Mouse (Mus musculus) kidney, adult 2 months (tissue): Measurements from ENCODE around the gene Snx33. TPM values are rescaled to one million over a fixed set of nuclear protein-coding genes. Genes with fewer than 3 reads are reported as not detected.

Source experiments
- DNase-seq: peaks from one replicate; pipeline ENCODE4 v3.0.0; 2021
- H3K27ac ChIP-seq: fragments of 200-500 bp; 2 replicates; pipeline ENCODE4 v1.5.1; 2012; ENCODE audit warnings: low read depth, low read length, control low read depth, inconsistent platforms; ENCODE audit not compliant: insufficient read depth
- H3K27me3 ChIP-seq: fragments of 200-500 bp; replicated peaks from 2 replicates; pipeline ENCODE4 v1.6.1; 2012; ENCODE audit warnings: mild to moderate bottlenecking, moderate library complexity, low read length, inconsistent platforms; ENCODE audit not compliant: control insufficient read depth, insufficient read depth
- H3K36me3 ChIP-seq: fragments of 200-500 bp; 2 replicates; pipeline ENCODE4 v1.6.1; 2012; ENCODE audit warnings: mild to moderate bottlenecking, moderate library complexity, low read length, inconsistent platforms; ENCODE audit not compliant: control insufficient read depth, insufficient read depth
- H3K4me1 ChIP-seq: fragments of 200-500 bp; 2 replicates; pipeline ENCODE4 v1.6.1; 2011; ENCODE audit warnings: low read length; ENCODE audit not compliant: control insufficient read depth, insufficient read depth
- H3K4me3 ChIP-seq: fragments of 200-500 bp; 2 replicates; pipeline ENCODE4 v1.5.1; 2011; ENCODE audit warnings: mild to moderate bottlenecking, low read depth, low read length, control low read depth; ENCODE audit not compliant: insufficient read depth
- CTCF ChIP-seq: fragments of 200-500 bp; conservative IDR thresholded peaks from 2 replicates; pipeline ENCODE4 v1.5.1; 2011; ENCODE audit warnings: low read depth, mild to moderate bottlenecking, control low read depth, low read length, moderate library complexity, mixed read lengths; ENCODE audit not compliant: insufficient read depth, insufficient read length
- POLR2A ChIP-seq: fragments of 200-500 bp; IDR thresholded peaks from one replicate; pipeline ENCODE4 v1.6.1; 2011; ENCODE audit warnings: low read depth, low read length, control low read depth
- WGBS: fragments of 180-500 bp; shearing (Covaris S2); methylation state at CpG from one replicate; pipeline ENCODE4 v1.1.7; 2018; 5-methylcytosine and 5-hydroxymethylcytosine counted together
- polyA plus RNA-seq: library from polyadenylated mRNA; depleted of rRNA; stranded (reverse); fragments of >200 nt; gene quantifications from 2 replicates; pipeline ENCODE4 v1.2.3, GENCODE M21; 2012

Snx33 gene
- polyA plus RNA-seq, 1 experiment = 12.0 TPM

DNA sequence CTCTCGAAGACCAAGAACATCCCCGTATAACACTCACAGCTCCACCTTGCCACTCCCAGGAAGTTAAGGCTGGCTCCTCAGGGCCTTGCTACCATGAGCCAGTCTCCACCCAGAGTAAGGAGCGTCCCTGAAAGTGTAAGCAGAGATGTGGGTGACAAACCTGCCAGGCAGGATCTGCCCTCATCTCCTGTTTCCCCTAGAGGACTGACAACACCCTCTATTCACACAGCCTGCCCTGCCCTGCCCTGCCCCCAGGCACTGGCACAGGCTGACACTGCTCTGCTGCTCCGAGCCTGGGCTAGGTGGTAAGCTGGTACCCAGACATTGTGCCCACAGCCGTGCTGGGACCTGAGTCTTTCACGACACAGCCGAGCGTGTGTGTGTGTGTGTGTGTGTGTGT lies 27.0 kb downstream of the Snx33 start:
- H3K4me1 ChIP-seq = no peaks in the 10 kb centered on the region
- no peaks in the 10 kb centered on the region for H3K36me3 ChIP-seq
- no peak for DNase-seq
- 43% methylated on average over 8 of the region's 8 CpGs for WGBS
- H3K27me3 ChIP-seq = no peaks in the 10 kb centered on the region
- TF ChIP-seq CTCF (no peak), POLR2A (no peak)
- H3K27ac ChIP-seq = no peak overlapping the region
- H3K4me3 ChIP-seq = no peak overlapping the region

DNA sequence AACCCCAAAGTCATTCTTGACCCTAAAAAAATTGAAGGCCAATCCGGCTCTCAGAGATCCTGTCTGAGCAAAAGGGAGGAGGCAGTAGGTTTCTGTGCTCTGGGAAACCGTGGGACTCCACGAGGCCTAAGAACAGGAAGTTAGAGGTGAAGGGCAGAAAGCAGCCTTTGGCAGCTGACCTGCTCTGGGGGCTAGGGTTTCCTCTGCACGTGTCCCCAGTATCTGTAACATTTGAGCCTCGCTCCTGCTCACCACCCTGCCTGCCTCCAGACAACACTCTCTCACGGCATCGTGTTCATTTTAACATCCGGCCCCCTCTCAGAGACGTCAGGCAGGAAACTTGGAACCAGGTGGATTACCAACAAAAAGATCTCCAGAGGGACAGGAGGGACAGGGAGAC lies 27.6 kb downstream of the Snx33 start:
- Histone ChIP-seq H3K4me3 (no peak overlapping the region), H3K36me3 (no peaks in the 10 kb centered on the region), H3K4me1 (no peaks in the 10 kb centered on the region), H3K27ac (peak overlapping the region; percentile 10; the same call in 1 of the 2 replicates), H3K27me3 (no peaks in the 10 kb centered on the region)
- WGBS = 17% methylated on average over 9 of the region's 9 CpGs
- peak; percentile 49 for DNase-seq
- TF ChIP-seq CTCF (no peak), POLR2A (no peak)

DNA sequence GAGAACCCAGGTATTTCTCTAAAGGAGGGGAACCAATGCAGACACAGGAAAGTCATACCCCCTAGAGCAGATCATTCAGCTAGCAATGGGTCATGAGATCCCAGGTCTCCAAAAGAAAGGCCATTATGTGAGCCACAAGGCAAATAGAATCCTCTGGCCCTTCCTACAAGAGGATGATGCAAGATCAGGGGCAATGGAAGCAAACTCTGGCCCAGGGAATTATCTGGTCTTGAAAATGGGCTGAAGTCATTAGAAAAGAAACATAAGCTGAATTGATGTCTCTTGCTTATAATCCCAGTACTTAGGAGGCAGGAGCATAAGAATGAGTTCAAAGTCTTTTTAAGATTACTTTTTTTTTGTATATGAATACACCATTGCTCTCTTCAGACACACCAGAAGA lies 28.1 kb downstream of the Snx33 start:
- Histone ChIP-seq H3K27ac (no peak overlapping the region), H3K36me3 (no peaks in the 10 kb centered on the region), H3K4me1 (no peaks in the 10 kb centered on the region), H3K27me3 (no peaks in the 10 kb centered on the region), H3K4me3 (no peak overlapping the region)
- no peak for TF ChIP-seq POLR2A
- TF ChIP-seq CTCF = no peak
- no peak for DNase-seq

DNA sequence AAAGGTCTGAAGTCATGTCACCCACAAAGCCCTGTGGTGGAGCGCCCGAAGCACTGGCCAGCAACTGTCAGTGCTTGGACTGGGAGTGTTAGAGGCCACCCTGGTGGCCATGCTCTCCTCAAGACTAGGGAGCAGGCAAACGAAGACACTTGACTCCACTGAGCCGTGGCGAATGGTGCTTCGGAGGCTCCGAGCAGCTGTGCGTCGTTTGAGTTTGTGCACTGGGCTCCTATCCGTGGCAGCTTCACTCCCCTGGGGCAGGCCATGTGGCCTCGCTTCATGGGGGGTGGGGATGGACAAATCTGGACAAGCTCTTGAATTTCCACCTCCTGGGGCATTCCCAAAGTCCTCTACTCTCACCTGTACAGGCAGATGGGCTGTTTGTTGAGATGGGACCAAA lies 28.8 kb downstream of the Snx33 start:
- no peak overlapping the region for H3K27ac ChIP-seq
- WGBS = 54% methylated on average over 11 of the region's 11 CpGs
- DNase-seq = no peak
- TF ChIP-seq POLR2A (no peak), CTCF (no peak)
- no peaks in the 10 kb centered on the region for H3K4me1 ChIP-seq
- H3K27me3 ChIP-seq = no peaks in the 10 kb centered on the region
- H3K4me3 ChIP-seq = no peak overlapping the region
- H3K36me3 ChIP-seq = no peaks in the 10 kb centered on the region

DNA sequence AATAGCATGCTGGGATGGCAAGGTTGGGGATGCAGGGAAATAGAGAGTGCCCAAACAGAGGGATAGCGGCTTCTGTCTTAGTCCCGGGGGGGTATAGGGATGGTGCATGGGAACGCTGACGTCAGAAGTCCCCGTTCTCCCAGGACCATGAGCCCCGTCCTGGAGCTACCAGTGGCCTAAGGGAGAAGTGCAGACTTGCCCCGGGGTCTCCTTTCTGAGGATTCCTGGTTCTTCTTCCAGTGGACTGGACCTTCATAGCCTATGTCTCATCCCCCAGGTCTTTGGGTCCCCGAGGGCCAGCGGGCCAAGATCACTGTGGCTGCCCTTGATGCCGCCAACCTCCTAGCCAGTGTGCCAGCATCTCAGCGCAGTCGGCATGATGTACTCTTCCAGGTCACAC lies 31.4 kb downstream of the Snx33 start:
- WGBS = 89% methylated on average over 12 of the region's 12 CpGs
- no peak for TF ChIP-seq POLR2A
- no peak for TF ChIP-seq CTCF
- Histone ChIP-seq H3K36me3 (no peaks in the 10 kb centered on the region), H3K27ac (no peak overlapping the region), H3K4me3 (no peak overlapping the region), H3K4me1 (no peaks in the 10 kb centered on the region), H3K27me3 (no peaks in the 10 kb centered on the region)
- no peak for DNase-seq

DNA sequence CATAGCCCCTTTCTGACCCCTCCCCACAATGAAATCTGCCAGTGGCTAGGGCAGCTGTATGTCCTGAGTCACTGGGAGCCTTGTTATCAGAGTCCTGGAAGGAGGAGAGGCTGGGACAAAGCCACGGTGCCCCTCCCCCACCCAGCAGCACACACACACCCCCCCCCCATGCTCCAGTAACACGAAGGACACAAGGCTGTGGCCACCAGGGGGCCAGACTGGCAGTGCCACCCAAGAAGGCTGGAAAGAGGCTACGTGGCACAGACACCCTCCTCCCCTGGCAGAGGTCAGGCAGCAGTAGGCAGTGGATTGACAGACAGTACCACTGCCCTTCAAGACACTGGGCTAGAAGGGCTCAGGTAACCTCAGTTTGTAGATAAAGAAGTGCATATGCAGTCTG lies 34.2 kb downstream of the Snx33 start:
- TF ChIP-seq POLR2A = no peak
- no peak; the same call in 1 of the 2 replicates for TF ChIP-seq CTCF
- H3K27me3 ChIP-seq = no peaks in the 10 kb centered on the region
- 8% methylated on average over 3 of the region's 3 CpGs for WGBS
- no peaks in the 10 kb centered on the region for H3K36me3 ChIP-seq
- H3K4me3 ChIP-seq = no peak overlapping the region
- no peaks in the 10 kb centered on the region for H3K4me1 ChIP-seq
- no peak overlapping the region for H3K27ac ChIP-seq
- no peak for DNase-seq

DNA sequence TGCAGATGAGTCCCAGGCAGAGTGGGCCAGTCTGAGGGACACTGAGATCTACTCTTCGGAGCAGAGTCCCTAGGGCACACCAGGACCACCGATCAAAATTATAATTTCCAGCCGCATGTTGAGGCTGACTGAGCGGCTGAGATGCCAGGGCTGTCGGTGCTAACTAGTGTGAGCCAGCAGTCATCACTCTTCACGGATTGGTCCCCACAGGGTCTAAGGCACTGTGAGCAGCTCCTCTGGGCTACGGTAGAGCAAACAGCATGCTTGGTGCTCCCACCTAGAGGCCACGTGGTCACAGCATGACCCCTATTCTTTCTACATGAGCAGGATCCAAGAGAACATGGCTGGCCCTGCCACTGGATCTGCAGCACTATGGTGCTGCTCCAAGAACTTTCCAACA lies 34.9 kb downstream of the Snx33 start:
- DNase-seq = no peak
- H3K27me3 ChIP-seq = no peaks in the 10 kb centered on the region
- TF ChIP-seq POLR2A (no peak), CTCF (no peak)
- no peaks in the 10 kb centered on the region for H3K4me1 ChIP-seq
- no peak overlapping the region for H3K4me3 ChIP-seq
- no peaks in the 10 kb centered on the region for H3K36me3 ChIP-seq
- 82% methylated on average over 8 of the region's 8 CpGs for WGBS
- no peak overlapping the region for H3K27ac ChIP-seq

DNA sequence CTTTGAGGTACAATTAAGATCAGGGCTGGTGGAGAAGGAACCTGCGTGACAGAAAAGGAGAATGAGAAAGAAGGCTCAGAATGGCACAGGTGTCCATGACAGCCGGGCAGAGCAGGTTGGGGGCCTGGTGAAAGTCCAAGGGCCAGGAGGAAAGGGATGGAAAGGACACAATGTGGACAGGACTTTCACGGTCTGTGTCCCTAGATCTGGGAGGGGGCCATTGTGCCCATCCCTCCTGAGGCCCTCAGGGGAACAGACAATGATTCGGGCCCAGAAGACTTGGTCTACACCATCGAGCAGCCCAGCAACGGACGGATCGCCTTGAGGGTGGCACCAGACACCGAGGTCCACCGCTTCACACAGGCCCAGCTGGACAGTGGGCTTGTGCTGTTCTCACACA lies 36.1 kb downstream of the Snx33 start:
- H3K4me1 ChIP-seq = no peaks in the 10 kb centered on the region
- H3K36me3 ChIP-seq = no peaks in the 10 kb centered on the region
- WGBS = 91% methylated on average over 10 of the region's 10 CpGs
- no peaks in the 10 kb centered on the region for H3K27me3 ChIP-seq
- no peak for TF ChIP-seq POLR2A
- TF ChIP-seq CTCF = no peak
- DNase-seq = no peak
- no peak overlapping the region for H3K27ac ChIP-seq
- H3K4me3 ChIP-seq = no peak overlapping the region
